Mouse (Mus musculus) retina, postnatal 1 day (tissue): ENCODE measurements around the gene Sh3d19.
A peak's percentile ranks its signal among the peaks of the same experiment; 100 is the strongest.

Source experiments
- DNase-seq: peaks from one replicate; pipeline ENCODE4 v3.0.0-alpha.2; 2012

Sh3d19 gene

GRCm38 (mm10) chr3:86030566-86030965 lies 59.7 kb downstream of the Sh3d19 start:
- DNase-seq, result no peak

- no peak for DNase-seq
These were observed 62.7 kb downstream of the Sh3d19 start for GRCm38 (mm10) chr3:86033455-86034090.

GRCm38 (mm10) chr3:86037926-86038484 lies 67.1 kb downstream of the Sh3d19 start:
- DNase-seq, result no peak

GRCm38 (mm10) chr3:86038648-86039047 lies 67.7 kb downstream of the Sh3d19 start:
- DNase-seq, result no peak

GRCm38 (mm10) chr3:86040286-86041201 lies 69.6 kb downstream of the Sh3d19 start:
- no peak for DNase-seq

GRCm38 (mm10) chr3:86047686-86048408 lies 76.9 kb downstream of the Sh3d19 start:
- DNase-seq, result no peak

- DNase-seq, result no peak
These were observed 78.1 kb downstream of the Sh3d19 start for GRCm38 (mm10) chr3:86049041-86049440.

GRCm38 (mm10) chr3:86056678-86057077 lies 85.8 kb downstream of the Sh3d19 start:
- DNase-seq, result no peak

GRCm38 (mm10) chr3:86057436-86058095 lies 86.7 kb downstream of the Sh3d19 start:
- DNase-seq, result no peak

- no peak for DNase-seq
These were observed 98.8 kb downstream of the Sh3d19 start for GRCm38 (mm10) chr3:86069646-86070250.

GRCm38 (mm10) chr3:86070799-86071198 lies 99.9 kb downstream of the Sh3d19 start:
- DNase-seq, result no peak

- DNase-seq, result peak; percentile 56
These were observed 101.2 kb downstream of the Sh3d19 start for GRCm38 (mm10) chr3:86072066-86072465.

GRCm38 (mm10) chr3:86072889-86073288 lies 102.0 kb downstream of the Sh3d19 start:
- DNase-seq, result no peak

GRCm38 (mm10) chr3:86075593-86075992 lies 104.7 kb downstream of the Sh3d19 start:
- DNase-seq, result no peak

- DNase-seq, result no peak
These were observed 105.8 kb downstream of the Sh3d19 start for GRCm38 (mm10) chr3:86076511-86077283.

- DNase-seq, result no peak
These were observed 112.1 kb downstream of the Sh3d19 start for GRCm38 (mm10) chr3:86083051-86083450.

GRCm38 (mm10) chr3:86085001-86085400 lies 114.1 kb downstream of the Sh3d19 start:
- DNase-seq, result no peak

GRCm38 (mm10) chr3:86087872-86088271 lies 117.0 kb downstream of the Sh3d19 start:
- DNase-seq, result no peak

- DNase-seq, result no peak
These were observed 122.4 kb downstream of the Sh3d19 start for GRCm38 (mm10) chr3:86093213-86093845.

GRCm38 (mm10) chr3:86093907-86094306 lies 123.0 kb downstream of the Sh3d19 start:
- no peak for DNase-seq

GRCm38 (mm10) chr3:86101956-86102355 lies 131.0 kb downstream of the Sh3d19 start:
- DNase-seq, result no peak
